Mouse (Mus musculus): ENCODE measurements around the gene Ttll9. TPM values are rescaled to one million over a fixed set of nuclear protein-coding genes. Genes with fewer than 3 reads are reported as not detected.
A peak's percentile ranks its signal among the peaks of the same experiment; 100 is the strongest.

Ttll9 gene
- total and polyA plus RNA-seq, 3 experiments = 0.07 to 0.19 TPM; not detected in 1

GRCm38 (mm10) chr2:153014758-153015593 is 52.7 kb downstream of the Ttll9 start, which contains the start of gene Pdrg1 (continued):
- TF ChIP-seq MEF2A (IDR thresholded peaks at IDR 0.05; ENCODE audit: extremely low read depth, insufficient replicate concordance, low read depth, low read length, poor library complexity, severe bottlenecking) = no peak
- TF ChIP-seq USF2 (IDR thresholded peaks at IDR 0.05; ENCODE audit: borderline replicate concordance in 1 of 2, insufficient read depth in 1 of 2, low read depth in 1 of 2, low read length in 2 of 2) = no peak
- peak; percentile 97 for TF ChIP-seq MXI1 (IDR thresholded peaks at IDR 0.05; ENCODE audit: low read depth, low read length)
- peak; percentile 95 for TF ChIP-seq NELFE (IDR thresholded peaks at IDR 0.05; ENCODE audit: low read depth, low read length)
- no peak for TF ChIP-seq POLR2AphosphoS5 (IDR thresholded peaks at IDR 0.05; ENCODE audit: borderline replicate concordance, low read depth, low read length)
- 0 out of 2 replicates have a peak, but pooled peaks have one; percentile 12 for TF ChIP-seq BHLHE40 (IDR thresholded peaks at IDR 0.05; ENCODE audit: borderline replicate concordance, low read depth, low read length)
- TF ChIP-seq TCF12 (IDR thresholded peaks at IDR 0.05; ENCODE audit: low read depth, low read length) = peak; percentile 54; the same call in 1 of the 2 replicates
- TF ChIP-seq ETS1 (IDR thresholded peaks at IDR 0.05; ENCODE audit: low read depth, low read length) = no peak; the same call in 1 of the 2 replicates
- TF ChIP-seq ZKSCAN1 (IDR thresholded peaks at IDR 0.05; ENCODE audit: low read depth, low read length) = no peak
- peak; percentile 90 for TF ChIP-seq MAX (IDR thresholded peaks at IDR 0.05; ENCODE audit: low read length)
- peak; percentile 84 for TF ChIP-seq SIN3A (IDR thresholded peaks at IDR 0.05; ENCODE audit: low read length)
- TF ChIP-seq JUND (IDR thresholded peaks at IDR 0.05; ENCODE audit: low read depth, low read length) = no peak
- TF ChIP-seq GABPA (IDR thresholded peaks at IDR 0.05; ENCODE audit: low read depth, low read length) = no peak

- Histone ChIP-seq H3K4me3 (ENCODE audit: control insufficient read depth in 1 of 2, insufficient read depth in 1 of 2, low read depth in 2 of 2, low read length in 2 of 2) (no peak overlapping the region), H3K9me3 (replicated peaks; ENCODE audit: insufficient read depth, low read length) (no peaks in the 10 kb centered on the region), H3K79me2 (ENCODE audit: control insufficient read depth, insufficient read depth, low read length, poor library complexity) (peaks cover 9% of the 10 kb centered on the region), H3K9ac (ENCODE audit: control insufficient read depth, low read depth, low read length, poor library complexity, severe bottlenecking) (no peak overlapping the region), H3K27ac (ENCODE audit: control insufficient read depth, low read depth, low read length) (no peak overlapping the region), H3K4me1 (ENCODE audit: control insufficient read depth in 1 of 2, insufficient read depth in 2 of 2, low read length in 2 of 2) (no peaks in the 10 kb centered on the region), H3K36me3 (ENCODE audit: control insufficient read depth in 1 of 2, insufficient read depth in 2 of 2, low read length in 2 of 2) (peaks cover 0 to 8% of the 10 kb centered on the region in 2 experiments; a peak in 3 of 4 replicates), H3K27me3 (ENCODE audit: control insufficient read depth in 1 of 2, insufficient read depth in 2 of 2, low read length in 2 of 2) (peaks cover 0 to 5% of the 10 kb centered on the region in 2 experiments)
- no peak for DNase-seq (ENCODE audit: low read depth, low spot score)
- TF ChIP-seq NELFE (IDR thresholded peaks at IDR 0.05; ENCODE audit: low read depth, low read length) (no peak), POLR2A (IDR thresholded peaks at IDR 0.05; ENCODE audit: control insufficient read depth in 1 of 2, insufficient read depth in 1 of 2, low read depth in 1 of 2, low read length in 2 of 2, poor library complexity in 1 of 2) (no peak), POLR2AphosphoS5 (IDR thresholded peaks at IDR 0.05; ENCODE audit: borderline replicate concordance, low read depth, low read length) (no peak), EP300 (IDR thresholded peaks at IDR 0.05; ENCODE audit: low read depth in 1 of 2, low read length in 2 of 2) (no peak), NRF1 (IDR thresholded peaks at IDR 0.05; ENCODE audit: insufficient read depth, low read depth, low read length, poor library complexity, severe bottlenecking) (no peak), ZC3H11A (IDR thresholded peaks at IDR 0.05; ENCODE audit: low read depth, low read length) (no peak), RAD21 (IDR thresholded peaks at IDR 0.05; ENCODE audit: low read depth, low read length) (no peak), CHD1 (IDR thresholded peaks at IDR 0.05; ENCODE audit: low read depth, low read length) (no peak), MEF2A (IDR thresholded peaks at IDR 0.05; ENCODE audit: extremely low read depth, insufficient replicate concordance, low read depth, low read length, poor library complexity, severe bottlenecking) (no peak), ZNF384 (IDR thresholded peaks at IDR 0.05; ENCODE audit: low read depth, low read length) (no peak), USF2 (IDR thresholded peaks at IDR 0.05; ENCODE audit: borderline replicate concordance in 1 of 2, insufficient read depth in 1 of 2, low read depth in 1 of 2, low read length in 2 of 2) (no peak), MAZ (IDR thresholded peaks at IDR 0.05; ENCODE audit: low read depth, low read length) (no peak), TCF12 (IDR thresholded peaks at IDR 0.05; ENCODE audit: low read depth, low read length) (no peak), MYB (IDR thresholded peaks at IDR 0.05; ENCODE audit: low read depth, low read length) (no peak), UBTF (IDR thresholded peaks at IDR 0.05; ENCODE audit: borderline replicate concordance, insufficient read depth, low read depth, low read length) (no peak), GATA1 (IDR thresholded peaks at IDR 0.05; ENCODE audit: low read depth, low read length) (no peak), RCOR1 (IDR thresholded peaks at IDR 0.05; ENCODE audit: low read depth, low read length) (no peak), ZKSCAN1 (IDR thresholded peaks at IDR 0.05; ENCODE audit: low read depth, low read length) (no peak), TAL1 (IDR thresholded peaks at IDR 0.05; ENCODE audit: low read length) (no peak), MYC (IDR thresholded peaks at IDR 0.05; ENCODE audit: low read depth, low read length) (no peak)
Measured at GRCm38 (mm10) chr2:153015804-153016203, 53.5 kb downstream of the Ttll9 start.
